Mouse (Mus musculus): ENCODE results near the gene Fcrla.

Fcrla gene

DNA sequence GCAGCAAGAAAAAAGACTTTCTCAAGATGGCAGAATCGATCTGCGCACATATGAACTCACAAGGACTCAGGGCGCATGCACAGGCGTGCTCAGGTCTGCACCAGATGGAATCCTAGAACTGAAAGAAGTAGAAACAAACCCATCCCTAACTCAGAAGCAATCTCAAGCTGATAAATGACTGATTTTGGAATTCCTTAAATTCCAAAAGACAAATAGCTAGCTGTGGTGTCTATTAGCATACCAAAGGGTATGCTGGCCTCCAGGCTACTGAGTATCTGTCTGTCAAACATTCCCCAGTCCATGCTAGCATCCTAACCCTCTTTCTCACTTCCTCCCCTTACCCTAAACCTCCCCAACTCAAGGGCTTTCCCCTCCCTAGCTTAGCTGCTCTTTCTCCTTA, 38.1 kb downstream of the Fcrla start:
- no peak for DNase-seq (ENCODE audit: low read depth, low spot score)

- no peak for DNase-seq (ENCODE audit: low read depth, low spot score)
Measured at GRCm38 (mm10) chr1:170886044-170886458, 41.3 kb downstream of the Fcrla start.

DNA sequence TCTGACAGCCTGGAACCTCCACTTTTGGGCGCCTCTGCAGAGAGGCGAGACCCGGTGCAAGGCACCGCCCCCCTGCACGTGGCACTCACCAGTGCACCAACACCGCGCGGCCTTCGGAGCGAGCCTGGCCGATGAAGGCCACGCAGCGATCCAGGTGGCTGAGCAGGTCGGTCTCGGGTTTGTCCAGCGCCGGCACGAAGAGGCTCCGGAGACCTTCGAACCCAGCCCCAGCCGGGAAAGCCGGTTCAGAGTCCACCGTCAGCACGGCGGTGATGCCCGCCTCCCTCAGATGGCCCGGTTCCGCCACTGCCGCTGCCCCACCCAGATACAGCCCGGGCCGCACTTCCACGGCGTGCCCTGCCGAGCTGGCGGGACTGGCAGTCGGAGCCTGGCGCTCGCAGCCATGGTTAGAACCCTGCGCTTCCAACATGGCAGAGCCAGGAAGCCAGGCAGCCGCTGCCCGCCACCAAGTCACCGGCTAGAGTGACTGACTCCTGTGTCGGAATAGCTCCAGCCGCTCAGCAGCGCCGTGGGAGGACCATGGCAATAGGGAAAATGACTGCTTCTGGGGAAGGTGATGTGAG, 42.3 kb downstream of the Fcrla start, which contains the start of the genes Gm26620 and Dusp12:
Gene Gm26620, plus strand, starts transcription at position 88 of the 584 bp plus-strand sequence.
Gene Dusp12, minus strand, starts transcription at position 563 of the 584 bp plus-strand sequence.
- DNase-seq (ENCODE audit: low read depth, low spot score) = peak; percentile 90

DNA sequence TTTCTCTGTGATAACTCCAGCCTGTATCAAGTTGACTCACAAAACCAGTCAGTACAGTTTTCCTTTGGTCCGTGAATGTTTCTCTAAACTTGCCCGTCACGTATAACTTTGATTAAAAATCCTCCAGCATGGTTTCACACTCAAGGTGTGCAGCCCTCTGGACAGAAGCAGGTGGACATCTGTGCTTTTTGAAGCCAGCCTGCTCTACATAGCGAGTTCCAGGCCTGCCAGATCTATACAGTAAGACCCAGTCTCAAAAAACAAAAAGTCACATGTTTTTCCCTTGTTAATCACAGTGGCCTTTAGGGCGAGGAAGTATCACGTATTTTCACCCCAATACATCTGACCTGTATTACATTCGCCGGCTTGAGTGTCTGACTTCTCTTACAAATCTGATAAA, 43.0 kb downstream of the Fcrla start:
- DNase-seq (ENCODE audit: low read depth, low spot score) = no peak

DNA sequence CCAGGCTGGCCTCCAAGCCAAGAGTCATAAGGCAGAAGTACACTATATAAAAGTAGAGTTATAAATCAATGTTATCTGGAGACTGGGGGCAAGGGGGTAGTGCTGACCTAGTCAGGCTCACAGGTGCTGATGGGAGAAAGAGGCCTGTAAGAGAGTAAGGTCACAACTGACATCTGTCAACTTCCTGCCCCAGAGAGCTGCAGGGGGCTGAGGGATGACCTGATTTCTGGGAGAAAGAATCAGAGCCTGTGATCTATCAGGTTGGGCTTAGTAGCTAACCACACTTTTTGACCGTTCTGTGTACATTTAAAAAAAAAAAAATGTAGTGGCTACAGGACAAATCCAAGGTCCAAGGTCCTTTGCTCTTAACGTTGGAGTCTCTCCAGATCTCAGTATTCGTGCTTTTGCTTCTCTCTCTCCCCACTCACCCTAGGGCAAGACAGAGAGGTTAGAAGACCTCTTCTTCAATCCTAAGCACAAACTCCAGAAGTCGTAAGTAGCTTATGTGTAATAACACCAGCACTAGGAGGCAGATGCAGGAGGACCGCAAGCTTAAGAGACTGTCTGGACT, 44.4 kb downstream of the Fcrla start:
- DNase-seq (ENCODE audit: low read depth, low spot score) = no peak

- DNase-seq (ENCODE audit: low read depth, low spot score) = no peak
Measured at GRCm38 (mm10) chr1:170876906-170877305, 50.5 kb downstream of the Fcrla start.

DNA sequence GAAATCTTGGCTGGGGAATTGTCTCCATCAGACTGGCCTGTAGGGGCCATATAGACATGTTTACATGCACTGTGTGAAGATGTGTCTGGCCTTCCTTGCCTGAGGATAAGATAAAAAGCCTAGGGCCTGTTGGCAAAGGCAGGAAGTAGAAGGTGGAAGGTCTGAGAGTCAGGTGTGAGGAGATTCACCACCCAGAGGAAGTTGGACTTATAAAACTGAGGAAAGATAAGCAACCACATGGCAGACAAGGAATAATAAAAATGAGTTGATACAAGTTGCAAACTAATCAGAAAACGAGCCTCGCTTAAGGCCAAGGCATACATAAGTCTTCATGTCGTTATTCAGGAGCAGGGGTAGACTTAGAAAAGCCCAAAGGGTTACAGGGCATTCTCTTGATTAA, 51.7 kb downstream of the Fcrla start:
- no peak for DNase-seq (ENCODE audit: low read depth, low spot score)

DNA sequence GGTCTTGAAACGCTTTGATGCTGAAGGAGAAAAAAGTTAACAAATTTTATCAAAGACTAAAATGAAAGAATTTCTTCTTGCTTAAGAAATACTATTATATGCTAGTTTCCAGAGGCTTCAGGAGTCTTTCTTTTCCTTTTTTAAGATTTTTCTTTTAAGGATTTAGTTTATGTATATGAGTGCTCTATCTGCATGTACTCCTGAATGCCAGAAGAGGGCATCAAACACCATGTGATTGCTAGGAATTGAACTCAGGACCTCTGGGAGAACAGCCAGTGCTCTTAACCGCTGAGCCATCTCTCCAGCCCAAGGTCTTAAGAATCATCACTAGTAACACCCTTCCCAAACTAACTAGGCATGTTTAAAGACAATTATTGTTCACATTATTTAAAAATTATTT, 55.4 kb downstream of the Fcrla start:
- peak; percentile 36 for DNase-seq (ENCODE audit: low read depth, low spot score)

GRCm38 (mm10) chr1:170871402-170871801, 56.0 kb downstream of the Fcrla start:
- no peak for DNase-seq (ENCODE audit: low read depth, low spot score)

DNA sequence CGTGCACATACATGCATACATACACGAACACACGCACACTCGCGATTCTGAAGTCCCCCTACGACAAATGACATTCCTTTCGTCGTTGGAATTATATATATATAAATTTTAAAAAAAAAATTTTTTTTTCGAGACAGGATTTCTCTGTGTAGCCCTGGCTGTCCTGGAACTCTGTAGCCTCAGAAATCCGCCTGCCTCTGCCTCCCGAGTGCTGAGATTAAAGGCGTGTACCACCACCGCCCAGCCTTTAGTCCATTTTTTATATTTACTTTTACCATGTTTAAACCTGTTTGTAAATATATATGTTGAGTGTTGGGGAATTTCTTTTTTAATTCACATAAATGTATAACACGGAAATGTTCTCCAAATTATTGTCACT, 58.5 kb downstream of the Fcrla start:
- DNase-seq (ENCODE audit: low read depth, low spot score) = no peak

- peak; percentile 79 for DNase-seq (ENCODE audit: low read depth, low spot score)
Measured at GRCm38 (mm10) chr1:170868107-170868904, 59.1 kb downstream of the Fcrla start.

DNA sequence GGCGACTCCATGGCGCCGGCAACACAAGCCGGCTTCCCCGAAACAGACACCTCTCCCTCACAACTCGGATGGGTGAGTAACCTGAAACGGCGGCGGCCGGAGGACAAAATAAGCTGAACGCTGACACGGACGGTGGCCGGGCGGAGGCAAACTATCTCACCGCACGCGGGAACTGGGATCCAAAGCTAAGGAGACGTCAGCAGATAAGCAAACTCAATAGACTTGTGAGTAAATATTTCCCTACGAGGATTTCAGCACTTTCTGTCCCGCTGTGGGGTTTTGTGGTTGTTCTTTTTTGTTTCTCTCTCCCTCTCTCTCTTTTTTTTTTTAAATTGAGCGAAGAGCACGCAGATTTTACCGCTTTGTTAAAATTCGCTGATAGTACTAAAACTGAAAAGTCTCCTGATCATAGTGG, 59.7 kb downstream of the Fcrla start, which contains the start of gene Atf6:
Gene Atf6, minus strand, starts transcription at position 81 of the 415 bp plus-strand sequence.
- DNase-seq (ENCODE audit: low read depth, low spot score) = peak; percentile 95
